Mouse (Mus musculus) midbrain, embryonic 11.5 days (tissue): ENCODE measurements around the gene Olfr1047. TPM values are rescaled to one million over a fixed set of nuclear protein-coding genes. Genes with fewer than 3 reads are reported as not detected.

Experiments used
- polyA plus RNA-seq: library from polyadenylated mRNA; unstranded; fragments of >200 nt; fragmentation: Nextera tagmentation; extraction: Ambion mirVana; gene quantifications from 2 replicates; pipeline ENCODE4 v1.2.1, GENCODE M21; 2014

Olfr1047 gene
- polyA plus RNA-seq, 1 experiment from 2014 or later: not detected

Other genes with a start within 250 kb of the Olfr1047 start
- gene Olfr1031, start 241.1 kb downstream of the Olfr1047 start, polyA plus RNA-seq: not detected in 2 replicates
- gene Olfr1032, start 225.9 kb downstream of the Olfr1047 start, polyA plus RNA-seq: not detected in 2 replicates
- gene Olfr1033, start 210.8 kb downstream of the Olfr1047 start, polyA plus RNA-seq: not detected in 2 replicates
- gene Olfr1034, start 185.5 kb downstream of the Olfr1047 start, polyA plus RNA-seq: not detected in 2 replicates
- gene Olfr1036, start 157.4 kb downstream of the Olfr1047 start, polyA plus RNA-seq: not detected in 2 replicates
- gene Olfr1037, start 144.0 kb downstream of the Olfr1047 start, polyA plus RNA-seq: not detected in 2 replicates
- not detected in 2 replicates for gene Olfr1039, start 95.5 kb downstream of the Olfr1047 start, polyA plus RNA-seq
- not detected in 2 replicates for gene Olfr1040, start 84.7 kb downstream of the Olfr1047 start, polyA plus RNA-seq
- not detected in 2 replicates for gene Olfr1042, start 69.6 kb downstream of the Olfr1047 start, polyA plus RNA-seq
- gene Olfr1043, start 63.9 kb downstream of the Olfr1047 start, polyA plus RNA-seq: not detected in 2 replicates
- gene Olfr1044, start 53.6 kb downstream of the Olfr1047 start, polyA plus RNA-seq: not detected in 2 replicates
- gene Olfr52, start 45.7 kb downstream of the Olfr1047 start, polyA plus RNA-seq: not detected in 2 replicates
- not detected in 2 replicates for gene Olfr1045, start 28.4 kb downstream of the Olfr1047 start, polyA plus RNA-seq
- not detected in 2 replicates for gene Olfr1046, start 12.1 kb downstream of the Olfr1047 start, polyA plus RNA-seq
- not detected in 2 replicates for gene Olfr1048, start 8.9 kb upstream of the Olfr1047 start, polyA plus RNA-seq
- not detected in 2 replicates for gene Olfr1049, start 26.9 kb upstream of the Olfr1047 start, polyA plus RNA-seq
- gene Olfr1051, start 47.7 kb upstream of the Olfr1047 start, polyA plus RNA-seq: not detected in 2 replicates
- gene Olfr1052, start 61.1 kb upstream of the Olfr1047 start, polyA plus RNA-seq: not detected in 2 replicates
- not detected in 2 replicates for gene Olfr1053, start 83.9 kb upstream of the Olfr1047 start, polyA plus RNA-seq
- not detected in 2 replicates for gene Olfr1054, start 104.0 kb upstream of the Olfr1047 start, polyA plus RNA-seq
- not detected in 2 replicates for gene Olfr1055, start 118.9 kb upstream of the Olfr1047 start, polyA plus RNA-seq
- not detected in 2 replicates for gene Olfr1056, start 131.1 kb upstream of the Olfr1047 start, polyA plus RNA-seq
- gene Olfr1057, start 147.0 kb upstream of the Olfr1047 start, polyA plus RNA-seq: not detected in 2 replicates
- not detected in 2 replicates for gene Olfr1058, start 157.2 kb upstream of the Olfr1047 start, polyA plus RNA-seq
- not detected in 2 replicates for gene Olfr1061, start 182.6 kb upstream of the Olfr1047 start, polyA plus RNA-seq
- gene Olfr1062, start 195.3 kb upstream of the Olfr1047 start, polyA plus RNA-seq: not detected in 2 replicates
- not detected in 2 replicates for gene Olfr1065, start 219.2 kb upstream of the Olfr1047 start, polyA plus RNA-seq
- not detected in 2 replicates for gene Olfr1066, start 224.9 kb upstream of the Olfr1047 start, polyA plus RNA-seq